Mouse (Mus musculus) E14TG2a.4 (cell line): ENCODE data around the gene Klhdc1.

Source experiments
- H3K27me3 ChIP-seq: 2 replicates; pipeline ENCODE4 v1.6.1; 2014; ENCODE audit warnings: low read length, control low read depth; ENCODE audit not compliant: insufficient read depth
- H3K36me3 ChIP-seq: 2 replicates; pipeline ENCODE4 v1.6.1; 2014; ENCODE audit warnings: low read length, control low read depth; ENCODE audit not compliant: insufficient read depth
- H3K4me1 ChIP-seq: replicated peaks from 2 replicates; pipeline ENCODE4 v1.6.1; 2014; ENCODE audit warnings: low read depth, low read length, control low read depth
- H3K4me3 ChIP-seq: replicated peaks from 2 replicates; pipeline ENCODE4 v1.5.1; 2014; ENCODE audit warnings: mild to moderate bottlenecking, low read length
- H3K9me3 ChIP-seq: 2 replicates; pipeline ENCODE4 v1.6.1; 2014; ENCODE audit warnings: low read length, control low read depth
- CTCF ChIP-seq: conservative IDR thresholded peaks from 2 replicates; pipeline ENCODE4 v1.5.1; 2014; ENCODE audit warnings: low read length
- NANOG ChIP-seq: IDR thresholded peaks from 2 replicates; pipeline ENCODE4 v1.6.1; 2014; ENCODE audit warnings: borderline replicate concordance, low read length, mixed read lengths
- POU5F1 ChIP-seq: IDR thresholded peaks from 2 replicates; pipeline ENCODE4 v1.6.1; 2014; ENCODE audit warnings: low read length, borderline replicate concordance

Gene Klhdc1

DNA sequence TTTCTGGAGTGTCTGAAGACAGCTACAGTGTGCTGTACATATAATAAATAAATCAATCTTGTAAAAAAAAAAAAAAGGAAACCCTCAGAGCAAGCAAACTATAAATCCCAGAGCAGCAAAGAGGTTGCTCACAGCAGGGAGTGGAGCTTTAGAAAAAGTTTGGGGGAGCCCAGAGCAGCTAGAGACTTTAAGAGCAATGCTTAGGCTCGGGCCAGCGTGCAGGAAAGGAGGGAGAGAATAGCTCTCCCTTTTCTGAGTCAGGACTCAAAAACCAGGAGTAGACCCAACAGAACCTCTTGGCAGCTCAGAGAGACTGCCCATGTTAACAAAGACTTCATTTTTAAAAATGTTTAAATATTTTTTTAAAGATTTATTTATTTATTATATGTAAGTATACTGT is 28.0 kb downstream of the Klhdc1 start:
- no peak overlapping the region for H3K4me3 ChIP-seq
- H3K4me1 ChIP-seq: no peaks in the 10 kb centered on the region
- TF ChIP-seq POU5F1: no peak
- no peak for TF ChIP-seq CTCF
- no peak for TF ChIP-seq NANOG
- H3K36me3 ChIP-seq: no peaks in the 10 kb centered on the region
- H3K27me3 ChIP-seq: no peaks in the 10 kb centered on the region
- no peaks in the 10 kb centered on the region for H3K9me3 ChIP-seq

DNA sequence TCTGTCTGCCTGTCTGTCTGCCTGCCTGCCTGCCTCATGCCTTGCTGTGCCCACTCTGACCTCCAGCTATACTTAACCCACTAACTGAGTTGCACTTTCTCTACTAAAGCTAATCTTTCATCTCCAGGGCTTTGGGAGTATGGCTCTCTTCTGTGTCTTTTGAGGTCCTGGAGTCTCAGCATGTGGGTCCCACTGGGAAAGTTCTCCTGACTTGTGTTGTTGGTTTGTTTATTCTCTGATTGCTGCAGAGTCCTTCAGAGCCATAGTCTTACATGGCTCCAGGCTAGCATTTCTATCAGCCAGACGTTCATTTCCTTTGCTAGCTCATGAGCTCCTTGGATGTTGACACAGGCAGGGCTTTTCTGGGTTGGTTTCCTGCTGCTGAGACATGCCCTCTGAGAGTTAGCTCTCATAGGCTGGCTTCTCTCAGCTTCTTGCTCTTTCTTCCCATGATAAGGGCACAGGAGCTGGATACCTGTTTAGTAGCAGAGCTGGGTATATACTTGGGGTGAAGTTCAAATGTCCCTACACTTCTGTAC is 39.0 kb downstream of the Klhdc1 start:
- Histone ChIP-seq H3K27me3 (no peaks in the 10 kb centered on the region), H3K36me3 (no peaks in the 10 kb centered on the region), H3K4me3 (no peak overlapping the region), H3K9me3 (peaks cover 7% of the 10 kb centered on the region; the same call in 1 of the 2 replicates), H3K4me1 (no peaks in the 10 kb centered on the region)
- no peak for TF ChIP-seq NANOG
- no peak for TF ChIP-seq POU5F1
- TF ChIP-seq CTCF: no peak

DNA sequence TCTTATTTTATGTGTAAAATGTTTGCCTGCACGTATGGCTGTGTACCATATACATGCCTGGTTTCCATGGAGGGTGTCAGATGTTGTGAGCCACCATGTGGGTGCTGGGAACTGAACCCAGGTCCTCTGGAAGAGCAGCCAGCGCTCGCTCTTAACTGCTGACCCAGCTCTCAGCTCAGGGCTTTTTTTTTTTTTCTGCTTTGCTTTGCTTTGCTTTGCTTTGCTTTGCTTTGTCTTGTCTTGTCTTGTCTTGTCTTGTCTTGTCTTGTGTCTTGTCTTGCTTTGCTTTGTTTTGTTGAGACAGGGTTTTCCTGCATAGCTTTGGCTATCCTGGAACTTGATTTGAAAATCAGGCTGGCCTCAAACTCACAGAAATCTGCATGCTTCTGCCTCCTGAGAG is 39.9 kb downstream of the Klhdc1 start:
- Histone ChIP-seq H3K4me1 (no peaks in the 10 kb centered on the region), H3K27me3 (no peaks in the 10 kb centered on the region), H3K9me3 (peaks cover 7% of the 10 kb centered on the region; the same call in 1 of the 2 replicates), H3K36me3 (no peaks in the 10 kb centered on the region), H3K4me3 (no peak overlapping the region)
- no peak for TF ChIP-seq NANOG
- TF ChIP-seq POU5F1: no peak
- TF ChIP-seq CTCF: no peak

DNA sequence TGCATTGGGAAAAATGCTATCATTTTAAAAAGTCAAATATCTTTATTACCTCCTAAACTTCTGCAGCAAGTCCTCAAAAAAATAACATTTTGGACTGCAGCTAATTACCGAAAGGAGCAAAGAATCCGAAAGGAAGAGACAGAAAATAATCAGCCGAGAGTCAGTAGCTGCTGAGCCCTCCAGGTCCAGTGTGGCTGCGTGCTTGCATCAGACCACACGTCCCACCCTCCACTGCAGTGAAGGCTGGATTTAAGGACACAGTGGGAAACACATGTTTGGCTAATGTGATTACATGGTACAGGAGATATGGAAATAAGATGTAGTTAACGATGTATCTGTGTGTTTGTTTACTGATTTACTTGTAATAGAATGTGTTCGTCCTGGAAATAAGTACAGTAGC is 42.2 kb downstream of the Klhdc1 start:
- no peaks in the 10 kb centered on the region for H3K36me3 ChIP-seq
- H3K9me3 ChIP-seq: peaks cover 7% of the 10 kb centered on the region; the same call in 1 of the 2 replicates
- TF ChIP-seq POU5F1: no peak
- no peak for TF ChIP-seq NANOG
- TF ChIP-seq CTCF: no peak
- no peak overlapping the region for H3K4me3 ChIP-seq
- no peaks in the 10 kb centered on the region for H3K27me3 ChIP-seq
- H3K4me1 ChIP-seq: peaks cover 3% of the 10 kb centered on the region; the same call in 1 of the 2 replicates

DNA sequence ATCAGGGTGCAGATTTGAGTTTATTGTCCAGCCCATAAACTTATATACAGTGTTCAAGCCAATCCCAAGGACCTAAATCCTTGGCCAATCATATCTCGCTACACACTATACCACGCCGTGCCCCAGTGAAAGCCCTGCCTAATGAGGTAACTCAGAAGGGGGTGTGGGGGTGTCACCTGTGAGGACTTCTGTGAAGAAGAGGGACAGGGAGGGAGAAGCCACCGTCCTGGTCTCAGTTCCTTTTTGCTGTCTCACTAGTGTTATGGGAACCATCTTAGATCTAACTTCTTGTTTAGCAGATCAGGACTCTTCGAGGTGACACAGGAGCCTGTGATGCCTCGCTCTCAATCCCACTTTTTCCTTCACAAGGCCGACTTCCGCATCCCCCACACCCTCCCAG is 46.6 kb downstream of the Klhdc1 start:
- H3K4me3 ChIP-seq: no peak overlapping the region
- no peaks in the 10 kb centered on the region for H3K9me3 ChIP-seq
- H3K27me3 ChIP-seq: no peaks in the 10 kb centered on the region
- peaks cover 5% of the 10 kb centered on the region; the same call in 1 of the 2 replicates for H3K4me1 ChIP-seq
- no peaks in the 10 kb centered on the region for H3K36me3 ChIP-seq
- TF ChIP-seq POU5F1 (no peak), NANOG (no peak)

DNA sequence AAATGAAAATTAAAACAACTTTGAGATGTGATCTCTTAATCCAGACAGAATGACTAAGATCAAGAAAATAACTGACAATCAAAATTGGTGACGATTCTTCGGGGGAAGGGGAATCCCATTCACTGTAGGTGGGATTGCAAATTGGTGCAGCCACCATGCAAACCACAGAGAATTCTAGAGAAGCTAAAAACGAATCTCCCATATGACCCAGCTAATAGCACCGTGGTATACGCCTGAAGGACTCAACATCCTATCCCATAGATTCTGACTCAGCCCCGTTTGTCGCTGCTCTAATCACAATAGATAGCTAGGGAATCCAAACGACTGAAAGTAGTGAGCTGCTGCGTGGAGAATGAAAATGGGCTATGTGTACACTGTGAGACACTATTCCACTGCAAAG is 47.7 kb downstream of the Klhdc1 start:
- Histone ChIP-seq H3K9me3 (no peaks in the 10 kb centered on the region), H3K4me3 (no peak overlapping the region), H3K4me1 (peaks cover 5% of the 10 kb centered on the region; the same call in 1 of the 2 replicates), H3K36me3 (no peaks in the 10 kb centered on the region), H3K27me3 (no peaks in the 10 kb centered on the region)
- no peak for TF ChIP-seq CTCF
- TF ChIP-seq NANOG: no peak

DNA sequence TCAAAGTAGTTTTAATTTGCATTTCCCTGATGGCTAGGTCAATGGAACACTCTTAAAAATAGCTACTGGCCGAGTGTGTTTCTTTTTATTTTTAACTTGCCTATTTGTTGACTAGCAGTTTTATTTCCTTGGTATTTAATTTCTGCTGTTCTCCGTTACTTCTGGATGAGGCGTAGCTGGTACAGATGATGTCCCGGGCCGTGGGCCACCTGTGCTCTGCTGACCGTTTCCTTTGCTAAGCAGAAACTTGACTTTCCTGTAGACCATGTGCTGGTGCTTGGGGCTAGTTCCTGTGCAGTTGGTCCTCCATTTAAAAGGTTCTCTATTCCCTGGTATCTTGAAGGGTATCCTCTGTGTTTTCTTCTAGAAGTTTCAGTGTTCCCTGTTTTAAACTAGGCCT is 51.4 kb downstream of the Klhdc1 start:
- TF ChIP-seq POU5F1: no peak
- TF ChIP-seq CTCF: no peak
- no peak for TF ChIP-seq NANOG
- peaks cover 12% of the 10 kb centered on the region for H3K27me3 ChIP-seq

DNA sequence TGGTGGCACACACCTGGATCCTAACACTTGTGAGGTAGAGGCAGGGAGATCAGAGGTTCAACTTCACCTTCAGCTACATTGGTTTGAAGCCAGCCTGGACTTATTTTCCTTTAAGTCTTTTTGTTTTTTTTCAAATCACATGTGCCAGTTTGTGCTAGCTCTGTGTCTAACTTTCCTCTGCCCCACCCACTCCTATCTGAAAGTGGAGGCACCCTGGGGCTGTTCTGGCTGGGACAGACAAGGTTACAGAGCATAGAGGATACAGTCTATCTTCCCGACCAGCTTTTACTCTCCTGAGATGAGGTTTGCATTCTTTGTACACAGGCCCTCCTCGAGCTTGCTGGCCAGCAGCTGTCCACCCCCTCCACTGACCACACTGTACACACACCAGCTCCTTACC is 52.8 kb downstream of the Klhdc1 start:
- no peak for TF ChIP-seq NANOG
- TF ChIP-seq CTCF: no peak
- no peak for TF ChIP-seq POU5F1
- no peaks in the 10 kb centered on the region for H3K9me3 ChIP-seq
- peaks cover 14% of the 10 kb centered on the region for H3K27me3 ChIP-seq
- H3K4me3 ChIP-seq: no peak overlapping the region
- H3K4me1 ChIP-seq: peaks cover 17% of the 10 kb centered on the region
- no peaks in the 10 kb centered on the region for H3K36me3 ChIP-seq

More for the DNA sequence above, 51.4 kb downstream of the Klhdc1 start:
- Histone ChIP-seq H3K36me3 (no peaks in the 10 kb centered on the region), H3K4me3 (no peak overlapping the region), H3K9me3 (no peaks in the 10 kb centered on the region), H3K4me1 (peaks cover 16% of the 10 kb centered on the region)

DNA sequence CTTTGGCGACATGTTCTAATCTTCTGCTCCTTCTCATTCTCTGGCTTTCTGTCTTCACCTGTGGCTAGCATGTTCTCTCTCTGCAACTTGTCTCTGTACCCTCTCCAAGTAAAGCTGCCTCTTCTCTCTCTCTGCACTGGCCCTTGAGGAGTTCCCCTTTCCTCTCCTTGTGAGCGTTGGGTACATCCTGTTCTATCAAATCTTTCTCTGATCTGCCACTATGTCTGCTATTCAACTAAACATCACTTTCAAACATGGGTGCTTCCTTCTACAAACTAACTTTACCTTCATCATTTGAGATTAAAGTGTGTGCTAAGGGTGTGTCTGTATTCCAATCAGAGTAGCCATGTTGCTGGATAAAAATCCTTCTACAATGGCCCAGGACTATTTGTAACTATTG is 54.0 kb downstream of the Klhdc1 start:
- peaks cover 14% of the 10 kb centered on the region for H3K27me3 ChIP-seq
- no peaks in the 10 kb centered on the region for H3K36me3 ChIP-seq
- H3K9me3 ChIP-seq: no peaks in the 10 kb centered on the region
- H3K4me1 ChIP-seq: peaks cover 28% of the 10 kb centered on the region
- no peak overlapping the region for H3K4me3 ChIP-seq
- TF ChIP-seq NANOG (no peak), CTCF (no peak), POU5F1 (no peak)
